Mouse (Mus musculus): Measurements from ENCODE around the gene Nr1d1. TPM values are rescaled to one million over a fixed set of nuclear protein-coding genes. Genes with fewer than 3 reads are reported as not detected.

The Nr1d1 gene
- total RNA-seq (2021), result 10 to 100 TPM; 15.1 to 59.6 TPM
- long read RNA-seq, experiment 1, partial matches to known transcripts, result 7 of 7 reads
- long read RNA-seq, experiment 1, other reads (novel, unspliced or antisense), result 0 of 7 reads
- long read RNA-seq, experiment 2, transcript Nr1d1-201 (8 exons, 2,721 nt), result major isoform, 5 of 16 reads
- long read RNA-seq, experiment 2, partial matches to known transcripts, result 11 of 16 reads
- long read RNA-seq, experiment 2, other reads (novel, unspliced or antisense), result 0 of 16 reads

DNA sequence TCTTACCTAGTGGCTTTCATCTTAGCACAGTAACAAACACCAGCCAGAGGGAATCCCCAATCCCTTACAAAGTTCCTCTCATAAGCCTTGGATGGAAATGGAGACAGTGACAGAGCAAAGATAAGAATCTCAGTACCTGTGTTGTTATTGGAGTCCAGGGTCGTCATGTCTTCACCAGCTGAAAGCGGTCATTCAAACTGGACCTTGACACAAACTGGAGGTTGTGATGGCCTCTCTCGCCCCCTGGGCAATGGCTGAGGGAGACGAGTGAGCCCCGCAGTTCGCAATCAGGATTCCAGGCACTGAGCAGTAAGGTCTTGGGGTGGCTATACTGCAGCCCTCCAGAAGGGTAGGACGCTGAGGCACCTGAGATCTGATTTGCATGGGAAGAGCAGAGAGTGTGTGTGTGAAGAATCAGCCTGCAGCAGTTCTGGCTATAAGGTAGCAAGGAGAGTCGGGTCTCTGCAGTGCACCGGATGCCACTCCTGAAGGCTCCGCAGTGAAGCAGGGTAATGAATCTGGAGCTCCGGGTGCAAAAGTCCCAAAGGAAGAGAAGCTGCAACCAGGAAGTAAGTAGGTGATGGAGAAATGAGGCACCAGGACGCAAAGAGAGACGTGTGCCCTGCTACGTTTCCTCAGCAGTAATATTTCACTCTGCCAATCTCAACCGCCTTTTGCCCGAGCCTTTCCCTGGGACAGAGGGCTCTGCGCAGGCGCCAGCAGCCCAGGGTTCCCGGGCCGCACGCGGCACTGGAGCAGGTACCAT lies at the start of gene Nr1d1:
Gene Nr1d1 (minus strand): TSS at position 752 of the 766 bp plus-strand sequence.
- no peak for DNase-seq

GRCm38 (mm10) chr11:98820968-98821367 lies 45.8 kb upstream of the Nr1d1 start:
- no peak for DNase-seq

DNA sequence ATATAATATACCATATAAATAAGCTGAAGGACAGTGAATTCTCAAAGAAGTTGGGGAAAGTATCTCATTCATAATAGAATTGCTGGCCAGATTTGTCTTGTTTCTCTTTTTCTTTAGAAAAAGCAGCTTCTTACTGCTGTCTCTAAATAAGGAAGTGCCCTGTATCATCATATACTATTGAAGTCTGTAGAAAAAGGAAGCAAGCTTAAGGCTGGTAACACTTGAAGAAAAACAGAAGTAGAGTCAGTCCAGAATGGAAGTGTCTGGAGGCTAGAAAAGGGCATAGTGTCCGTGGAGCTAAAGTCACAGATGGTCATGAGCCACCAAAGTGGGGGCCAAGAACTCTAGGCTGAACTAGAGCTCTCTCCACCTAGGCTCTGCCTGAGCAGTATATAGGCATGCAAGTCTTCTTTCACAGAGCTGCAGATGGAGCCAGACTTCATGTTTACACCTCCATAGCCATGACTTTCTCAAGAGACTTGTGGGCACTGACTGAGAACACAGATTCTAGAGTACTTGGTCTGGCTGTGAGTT lies 41.6 kb upstream of the Nr1d1 start:
- no peak for DNase-seq

GRCm38 (mm10) chr11:98810686-98811085 lies 35.6 kb upstream of the Nr1d1 start:
- DNase-seq, result no peak

DNA sequence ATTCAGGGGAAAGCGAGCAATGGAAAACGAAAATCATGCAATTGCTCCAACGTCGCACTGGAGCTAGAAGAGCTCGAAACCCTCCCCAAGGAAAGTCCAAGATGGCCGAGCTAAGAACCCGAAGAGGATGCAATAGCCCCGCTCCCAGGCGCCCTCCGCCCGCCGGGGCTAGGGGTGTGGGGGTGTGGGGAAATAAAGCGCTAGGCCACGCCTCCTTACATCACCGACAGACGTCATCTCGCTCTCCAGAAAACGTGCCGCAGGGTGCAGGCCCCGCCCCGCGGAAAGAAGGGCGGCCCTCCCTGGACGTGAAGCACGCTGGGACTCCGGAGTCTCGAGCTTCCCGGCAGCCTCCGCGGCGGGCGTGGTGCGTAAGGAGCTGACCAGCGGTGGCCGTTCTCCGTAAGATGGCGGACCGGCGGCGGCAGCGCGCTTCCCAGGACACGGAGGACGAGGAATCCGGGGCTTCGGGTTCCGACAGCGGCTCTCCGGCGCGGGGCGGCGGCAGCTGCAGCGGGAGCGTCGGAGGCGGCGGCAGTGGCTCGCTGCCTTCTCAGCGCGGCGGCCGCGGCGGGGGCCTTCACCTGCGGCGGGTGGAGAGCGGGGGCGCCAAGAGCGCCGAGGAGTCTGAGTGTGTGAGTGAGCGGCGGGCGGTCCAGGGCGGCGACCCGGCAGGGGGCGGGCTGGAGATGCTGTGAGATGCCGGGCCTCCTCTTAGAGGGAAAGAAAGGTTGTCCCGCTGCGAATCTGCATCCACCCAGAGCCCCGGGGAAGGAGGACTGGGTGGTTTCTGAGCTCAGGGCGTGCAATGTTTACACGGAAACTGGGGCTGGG lies 34.5 kb upstream of the Nr1d1 start:
- DNase-seq, result peak; percentile 99

DNA sequence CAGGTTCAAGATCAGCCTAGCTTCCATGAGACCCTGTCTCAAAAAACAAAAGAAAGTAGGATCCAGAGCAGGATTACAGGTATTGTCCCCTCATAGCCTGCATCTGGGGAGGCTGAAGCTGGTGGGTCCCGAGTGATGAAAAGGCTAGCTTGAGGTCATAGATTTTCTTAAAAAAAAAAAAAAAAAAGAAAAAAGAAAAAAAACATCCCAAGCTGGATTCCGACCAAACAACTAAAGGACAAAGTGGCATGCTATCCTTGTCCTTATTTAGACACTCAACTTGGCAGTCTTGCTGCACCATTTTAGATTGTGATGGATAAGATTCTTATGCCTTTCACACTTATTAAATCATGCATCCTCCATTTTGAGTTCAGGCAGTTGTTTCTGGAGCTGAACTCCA lies 33.3 kb upstream of the Nr1d1 start:
- DNase-seq, result no peak

DNA sequence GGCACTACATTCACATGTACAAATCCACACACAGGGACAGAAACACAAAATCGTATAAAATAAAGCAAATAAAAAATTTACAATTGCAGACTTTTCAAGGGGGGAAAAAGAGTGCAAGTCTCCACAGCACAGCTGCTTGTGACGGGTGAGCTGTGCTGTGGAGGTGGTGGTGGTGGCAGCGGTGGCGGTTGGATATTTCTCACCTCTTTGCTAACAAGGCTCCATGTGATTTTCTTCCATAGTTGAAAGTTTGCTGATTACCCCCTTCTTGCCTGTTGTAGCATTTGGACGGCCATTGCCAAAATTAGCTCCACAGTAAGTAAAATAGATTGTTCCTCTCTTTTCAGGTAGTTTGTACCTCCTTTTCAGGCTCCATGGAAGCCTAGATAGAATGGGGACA lies 29.5 kb upstream of the Nr1d1 start, which contains the start of gene Casc3:
Gene Casc3 (plus strand): TSS at position 301 of the 400 bp plus-strand sequence.
- DNase-seq, result no peak

DNA sequence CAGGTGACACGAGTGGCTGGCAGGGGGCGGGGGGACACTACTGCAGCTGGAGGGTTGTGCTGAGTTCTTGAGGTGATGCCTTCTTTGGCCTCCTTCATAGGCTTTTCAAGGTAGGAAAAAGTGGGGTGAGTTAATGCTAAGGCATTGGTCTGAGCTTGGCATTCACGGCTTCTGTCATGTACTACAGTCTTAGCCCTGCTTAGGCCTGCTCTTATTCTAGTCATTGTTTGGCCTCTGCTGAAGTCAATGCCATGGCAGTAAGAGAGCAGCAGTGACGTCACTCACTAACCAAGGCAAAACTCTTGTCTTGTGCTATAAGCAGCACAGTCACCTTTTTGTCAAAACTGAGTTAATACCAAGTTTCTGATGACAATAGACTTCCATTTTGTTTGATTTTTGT lies 22.8 kb upstream of the Nr1d1 start:
- peak; percentile 40 for DNase-seq

DNA sequence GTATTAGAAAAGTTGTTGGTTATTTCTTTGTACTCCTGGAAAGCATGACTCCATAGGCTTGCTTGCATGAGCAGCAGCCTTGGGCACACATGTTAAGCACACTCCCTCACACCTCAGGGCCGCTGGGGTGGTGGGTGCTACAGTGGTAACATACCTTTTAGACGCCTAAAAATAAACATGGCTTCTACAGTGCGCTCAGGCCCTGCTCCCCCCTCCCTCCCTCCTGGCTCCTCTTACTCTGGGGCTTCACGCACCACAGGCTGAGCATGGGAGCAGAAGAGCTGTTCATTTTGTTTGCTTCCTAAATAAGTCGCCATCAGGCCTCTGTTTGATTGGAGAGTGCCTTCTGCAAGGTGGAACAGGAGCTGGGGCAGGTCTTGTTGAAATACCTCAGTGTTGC lies 22.2 kb upstream of the Nr1d1 start:
- peak; percentile 32 for DNase-seq

GRCm38 (mm10) chr11:98796515-98797216 lies 21.5 kb upstream of the Nr1d1 start:
- DNase-seq, result peak; percentile 79

DNA sequence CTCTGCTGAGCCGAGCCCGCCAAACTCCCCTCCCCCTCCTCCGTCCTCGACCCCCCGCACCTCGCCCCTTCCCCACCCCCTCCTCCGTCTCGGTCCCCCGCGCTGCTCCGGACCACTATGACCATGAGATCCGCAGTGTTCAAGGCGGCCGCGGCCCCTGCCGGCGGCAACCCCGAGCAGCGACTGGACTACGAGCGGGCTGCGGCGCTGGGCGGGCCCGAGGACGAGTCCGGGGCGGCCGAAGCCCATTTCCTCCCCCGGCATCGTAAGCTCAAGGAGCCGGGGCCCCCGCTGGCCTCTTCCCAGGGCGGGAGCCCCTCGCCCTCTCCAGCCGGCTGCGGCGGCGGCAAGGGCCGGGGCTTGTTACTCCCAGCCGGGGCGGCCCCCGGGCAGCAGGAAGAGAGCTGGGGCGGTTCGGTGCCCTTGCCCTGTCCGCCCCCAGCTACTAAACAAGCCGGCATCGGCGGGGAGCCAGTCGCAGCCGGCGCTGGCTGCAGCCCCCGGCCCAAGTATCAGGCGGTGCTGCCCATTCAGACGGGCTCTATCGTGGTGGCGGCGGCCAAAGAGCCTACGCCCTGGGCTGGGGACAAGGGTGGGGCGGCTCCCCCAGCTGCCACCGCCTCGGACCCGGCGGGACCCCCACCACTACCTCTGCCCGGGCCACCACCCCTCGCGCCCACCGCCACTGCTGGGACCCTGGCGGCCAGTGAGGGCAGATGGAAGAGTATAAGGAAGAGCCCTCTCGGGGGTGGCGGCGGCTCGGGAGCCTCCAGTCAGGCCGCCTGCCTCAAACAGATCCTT lies 20.8 kb upstream of the Nr1d1 start:
- peak; percentile 72 for DNase-seq

- DNase-seq, result peak; percentile 94
These were observed 20.0 kb upstream of the Nr1d1 start, which contains the start of gene Msl1 for GRCm38 (mm10) chr11:98795015-98795713. Gene Msl1, plus strand, starts transcription at chr11:98795516.

DNA sequence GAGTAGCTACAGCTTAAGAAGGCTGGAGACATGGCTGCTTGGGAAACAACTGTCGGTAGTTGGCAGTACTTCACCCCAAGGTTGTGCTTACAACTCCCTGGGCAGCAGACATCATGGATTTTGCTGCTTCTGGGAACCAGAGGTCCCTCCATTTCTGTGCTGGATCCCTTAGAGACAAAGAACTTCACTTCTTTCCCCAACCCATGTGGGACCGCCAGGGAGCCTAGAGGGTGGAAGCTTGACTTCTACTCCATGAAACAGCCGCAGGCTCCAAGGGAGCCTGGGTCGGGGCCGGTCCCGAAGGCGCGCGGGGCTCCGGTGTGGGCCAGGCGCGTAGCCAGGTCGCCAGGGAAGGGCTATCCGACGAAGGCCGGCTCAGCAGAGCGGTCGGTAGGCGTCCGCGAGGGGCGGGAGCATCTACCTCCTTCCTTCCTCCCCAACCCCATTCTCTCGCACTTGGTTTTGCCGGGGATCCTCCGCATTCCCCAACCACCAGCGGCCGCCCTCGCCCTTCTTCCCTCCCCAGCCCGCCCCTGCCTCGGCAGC lies 19.4 kb upstream of the Nr1d1 start:
- peak; percentile 83 for DNase-seq

GRCm38 (mm10) chr11:98792081-98792480 lies 16.9 kb upstream of the Nr1d1 start:
- no peak for DNase-seq

DNA sequence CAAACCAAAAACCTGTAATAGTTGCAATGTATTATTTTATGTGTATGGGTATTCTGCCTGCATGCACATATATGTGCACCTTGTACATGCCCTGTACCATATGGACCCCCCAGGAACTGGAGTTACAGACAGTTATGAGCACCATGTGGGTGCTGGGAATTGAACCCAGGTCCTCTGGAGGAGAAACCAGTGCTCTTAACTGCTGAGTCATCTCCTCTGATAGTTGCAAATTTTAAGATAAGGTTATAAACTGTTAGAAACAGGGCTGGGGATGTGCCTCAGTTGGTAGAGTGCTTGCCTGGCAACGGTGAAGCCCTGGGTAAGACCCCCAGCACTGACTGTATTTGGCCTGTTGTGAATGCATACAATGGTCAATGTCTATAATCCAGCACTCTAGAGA lies 16.3 kb upstream of the Nr1d1 start:
- no peak for DNase-seq

DNA sequence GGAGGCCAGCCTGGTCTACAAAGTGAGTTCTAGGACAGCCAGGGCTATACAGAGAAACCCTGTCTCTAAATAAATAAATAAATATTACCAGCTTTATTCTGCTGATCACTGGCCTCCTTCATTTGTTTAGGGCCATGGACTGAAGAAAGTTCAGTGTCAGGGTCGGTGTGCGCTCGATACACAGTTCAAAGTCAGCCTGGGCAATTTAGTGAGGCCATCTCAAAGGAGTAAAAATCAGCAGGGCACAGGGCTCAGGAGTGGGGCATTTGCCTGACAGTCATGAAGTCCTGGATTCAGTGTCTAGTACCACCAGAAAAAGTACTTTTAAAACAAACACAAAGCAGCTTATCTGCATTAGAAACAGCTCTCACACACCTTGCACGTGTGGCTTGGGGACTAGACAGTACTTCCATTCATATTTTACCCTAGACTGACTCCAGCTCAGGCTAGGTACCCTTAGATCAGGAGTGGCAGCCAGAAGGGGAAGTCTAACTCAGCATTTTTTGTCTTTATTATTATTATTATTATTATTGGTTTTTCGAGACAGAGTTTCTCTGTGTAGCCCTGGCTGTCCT lies 15.6 kb upstream of the Nr1d1 start:
- DNase-seq, result no peak

GRCm38 (mm10) chr11:98789824-98790223 lies 14.7 kb upstream of the Nr1d1 start:
- DNase-seq, result no peak

- DNase-seq, result no peak
These were observed 14.2 kb upstream of the Nr1d1 start for GRCm38 (mm10) chr11:98789219-98789807.

DNA sequence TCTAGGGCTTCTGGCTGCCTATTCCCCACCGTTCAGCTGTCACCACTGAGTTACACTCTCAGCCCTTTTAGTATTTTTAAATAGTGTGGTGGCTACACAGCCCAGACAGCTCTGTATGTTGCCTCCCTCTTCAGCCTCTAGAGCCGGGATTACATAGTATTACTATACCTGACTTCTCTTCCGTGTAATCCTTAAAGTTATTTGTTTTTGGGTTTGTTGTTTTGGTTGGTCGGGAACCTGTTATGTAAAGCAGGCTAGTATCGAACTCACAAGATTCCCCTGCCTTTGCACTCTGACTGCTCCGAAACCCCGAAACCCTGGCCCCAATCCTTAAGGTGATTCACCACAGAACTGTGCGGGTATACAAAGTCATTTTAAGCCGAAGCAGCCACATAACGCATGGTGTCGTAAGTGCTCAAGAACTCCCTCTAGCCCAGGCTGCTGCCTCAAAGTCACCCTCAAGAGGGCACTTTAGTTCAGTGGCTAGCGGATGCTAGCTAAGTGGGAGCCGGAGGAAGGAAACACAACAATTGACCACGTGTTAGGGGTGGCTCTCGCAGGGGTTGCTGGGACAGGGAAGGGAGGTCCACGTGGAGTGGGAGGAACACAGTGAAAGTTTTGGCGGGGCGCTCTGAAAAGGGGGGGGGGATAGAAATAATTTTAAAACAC lies 13.6 kb upstream of the Nr1d1 start:
- DNase-seq, result peak; percentile 92
